Mouse (Mus musculus) ES-E14 (cell line): ENCODE results near the gene Casp7. TPM values are rescaled to one million over a fixed set of nuclear protein-coding genes. Genes with fewer than 3 reads are reported as not detected.

Source experiments
- DNase-seq: peaks from one replicate; pipeline ENCODE4 v3.0.0-alpha.2; 2013; ENCODE audit warnings: low read depth, low spot score
- H3K27ac ChIP-seq: 2 replicates; pipeline ENCODE4 v1.5.1; 2012; ENCODE audit warnings: low read depth, mild to moderate bottlenecking, low read length, moderate library complexity, mixed read lengths; ENCODE audit not compliant: poor library complexity, insufficient read depth, severe bottlenecking
- H3K36me3 ChIP-seq: 2 replicates; pipeline ENCODE4 v1.6.1; 2012; ENCODE audit warnings: mild to moderate bottlenecking, low read length, moderate library complexity, mixed read lengths; ENCODE audit not compliant: control insufficient read depth, poor library complexity, insufficient read depth, severe bottlenecking
- H3K4me1 ChIP-seq, 2 experiments: fragments of 150-350 bp in 1 of 2; sonication (generic) in 1 of 2; 2 replicates each; pipeline ENCODE4 v1.6.1; 2012; ENCODE audit warnings: low read length in 2 of 2, mild to moderate bottlenecking in 1 of 2, mixed read lengths in 1 of 2; ENCODE audit not compliant: control insufficient read depth in 2 of 2, insufficient read depth in 2 of 2, poor library complexity in 1 of 2
- H3K4me3 ChIP-seq, 2 experiments: fragments of 150-350 bp in 1 of 2; sonication (generic) in 1 of 2; 2 replicates each; pipeline ENCODE4 v1.5.1; 2012; ENCODE audit warnings: low read length in 2 of 2, low read depth in 1 of 2, mild to moderate bottlenecking in 1 of 2, mixed read lengths in 1 of 2; ENCODE audit not compliant: insufficient read depth in 1 of 2, poor library complexity in 1 of 2, severe bottlenecking in 1 of 2
- H3K9ac ChIP-seq: 2 replicates; pipeline ENCODE4 v1.6.1; 2012; ENCODE audit warnings: low read depth, mild to moderate bottlenecking, low read length, mixed read lengths; ENCODE audit not compliant: poor library complexity, insufficient read depth, severe bottlenecking
- H3K9me3 ChIP-seq: fragments of 150-350 bp; sonication (generic); 2 replicates; pipeline ENCODE4 v1.6.1; 2012; ENCODE audit warnings: low read depth, mild to moderate bottlenecking, low read length; ENCODE audit not compliant: control insufficient read depth, insufficient read depth
- CHD2 ChIP-seq: IDR thresholded peaks from 2 replicates; pipeline ENCODE4 v1.6.1; 2014; ENCODE audit warnings: mild to moderate bottlenecking, low read depth, low read length, inconsistent platforms
- HCFC1 ChIP-seq: IDR thresholded peaks from 2 replicates; pipeline ENCODE4 v1.6.1; 2012; ENCODE audit warnings: low read length, inconsistent platforms, borderline replicate concordance; ENCODE audit not compliant: insufficient read depth
- MAFK ChIP-seq: IDR thresholded peaks from 2 replicates; pipeline ENCODE4 v1.6.1; 2014; ENCODE audit warnings: mild to moderate bottlenecking, low read depth, low read length, inconsistent platforms; ENCODE audit not compliant: insufficient read depth
- ZC3H11A ChIP-seq: IDR thresholded peaks from 2 replicates; pipeline ENCODE4 v1.6.1; 2012; ENCODE audit warnings: low read depth, mild to moderate bottlenecking, inconsistent platforms, low read length, borderline replicate concordance
- ZNF384 ChIP-seq: IDR thresholded peaks from 2 replicates; pipeline ENCODE4 v1.6.1; 2012; ENCODE audit warnings: low read depth, low read length, inconsistent platforms
- in situ Hi-C, 2 experiments: fragments of 600-800 bp; cut with MboI; formaldehyde crosslinking; loops; one replicate each; pipeline ENCODE4 v1.15.1; 2025; ENCODE audit warnings: low sequenced_read_pairs in 2 of 2, inconsistent platforms in 1 of 2; ENCODE audit not compliant: unreplicated experiment in 2 of 2
- total RNA-seq: library from RNA; depleted of rRNA; stranded (reverse); fragments of 300-350 nt; gene quantifications from 2 replicates; pipeline ENCODE4 v1.2.3, GENCODE M21; 2012

Casp7 gene
- total RNA-seq, 1 experiment = 7.1 TPM

DNA sequence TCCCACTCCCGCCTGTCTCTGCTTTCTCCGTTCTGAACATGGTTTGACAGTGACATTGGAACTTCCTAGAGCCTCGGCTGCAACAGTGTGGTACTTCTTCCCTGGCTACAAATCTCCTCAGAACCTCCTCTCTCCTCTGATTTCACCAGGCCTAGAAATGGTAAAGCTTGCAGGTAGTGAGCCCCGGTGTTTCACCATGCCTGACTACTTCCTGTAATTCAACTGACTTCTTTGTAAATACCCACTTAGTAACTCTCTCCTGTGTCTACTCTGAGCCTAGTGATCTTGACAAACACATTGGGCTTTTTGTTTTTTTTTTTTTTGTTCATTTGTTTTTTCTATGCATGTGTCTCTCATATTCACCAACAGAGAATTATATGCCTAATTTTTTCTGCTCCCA lies 57.9 kb downstream of the Casp7 start:
- Histone ChIP-seq H3K9me3 (no peaks in the 10 kb centered on the region), H3K9ac (no peak overlapping the region), H3K27ac (no peak overlapping the region), H3K4me3 (no peak overlapping the region), H3K36me3 (no peaks in the 10 kb centered on the region), H3K4me1 (peaks cover 0 to 5% of the 10 kb centered on the region in 2 experiments; a peak in 1 of 4 replicates)
- TF ChIP-seq HCFC1 = no peak
- no peak for TF ChIP-seq ZNF384
- TF ChIP-seq MAFK = no peak
- TF ChIP-seq ZC3H11A = no peak
- TF ChIP-seq CHD2 = no peak
- in situ Hi-C loops = no loop called here
- DNase-seq = no peak

DNA sequence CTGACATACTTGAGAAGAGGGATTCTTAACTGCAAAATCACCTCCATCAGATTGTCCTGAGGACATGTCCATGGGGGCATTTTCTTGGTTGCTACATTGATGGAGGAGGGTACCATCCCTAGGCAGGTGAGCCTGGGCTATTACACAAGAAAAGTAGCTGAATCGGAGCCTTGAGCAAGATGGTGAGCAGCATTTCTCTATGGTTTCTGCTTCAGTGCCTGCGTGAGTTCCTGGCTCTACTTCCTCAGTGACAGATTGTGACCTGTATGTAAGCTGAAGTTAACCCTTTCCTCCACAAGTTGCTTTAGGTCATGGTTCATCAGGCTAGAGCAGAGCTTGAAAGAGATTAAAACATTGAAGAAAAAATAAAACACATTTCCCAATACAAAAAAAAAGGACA lies 58.4 kb downstream of the Casp7 start:
- H3K36me3 ChIP-seq = no peaks in the 10 kb centered on the region
- H3K9ac ChIP-seq = no peak overlapping the region
- H3K4me1 ChIP-seq = peaks cover 0 to 5% of the 10 kb centered on the region in 2 experiments; a peak in 1 of 4 replicates
- no peak overlapping the region for H3K4me3 ChIP-seq
- no peak for TF ChIP-seq ZC3H11A
- no peak for TF ChIP-seq HCFC1
- no peak for TF ChIP-seq ZNF384
- no peak for TF ChIP-seq CHD2
- TF ChIP-seq MAFK = no peak
- H3K27ac ChIP-seq = no peak overlapping the region
- no peaks in the 10 kb centered on the region for H3K9me3 ChIP-seq
- in situ Hi-C loops = no loop called here
- no peak for DNase-seq

DNA sequence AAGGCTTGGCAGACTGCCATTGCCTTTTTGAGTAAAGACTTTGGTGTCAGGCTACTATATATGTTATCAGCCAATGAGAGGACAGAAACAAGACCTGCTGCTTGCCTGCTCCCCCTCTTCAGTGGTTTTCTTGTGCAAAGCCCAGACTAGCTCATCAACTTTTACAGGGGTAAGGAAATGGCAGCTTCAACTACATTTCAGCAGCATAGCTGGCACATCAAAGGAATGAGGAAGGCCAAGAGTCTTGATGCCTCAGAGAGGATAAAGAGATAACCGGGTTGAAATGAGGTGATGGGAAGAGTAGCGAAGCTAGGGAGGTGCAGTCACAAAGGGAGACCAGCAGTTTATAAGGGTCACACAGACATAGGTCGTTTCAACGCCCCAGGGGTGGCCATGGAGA lies 60.6 kb downstream of the Casp7 start:
- in situ Hi-C loops = no loop called here
- no peak for TF ChIP-seq HCFC1
- no peak for TF ChIP-seq ZC3H11A
- TF ChIP-seq ZNF384 = no peak
- TF ChIP-seq CHD2 = no peak
- TF ChIP-seq MAFK = no peak
- DNase-seq = no peak

GRCm38 (mm10) chr19:56459154-56460050 lies 62.5 kb downstream of the Casp7 start:
- Histone ChIP-seq H3K27ac (no peak overlapping the region), H3K4me3 (no peak overlapping the region), H3K4me1 (no peaks in the 10 kb centered on the region), H3K36me3 (no peaks in the 10 kb centered on the region), H3K9ac (no peak overlapping the region), H3K9me3 (no peaks in the 10 kb centered on the region)
- in situ Hi-C loops = no loop called here
- TF ChIP-seq ZC3H11A = no peak
- TF ChIP-seq HCFC1 = no peak
- no peak for DNase-seq

More for the DNA sequence above, 60.6 kb downstream of the Casp7 start:
- H3K27ac ChIP-seq = no peak overlapping the region
- H3K4me3 ChIP-seq = no peak overlapping the region
- H3K36me3 ChIP-seq = no peaks in the 10 kb centered on the region
- H3K9ac ChIP-seq = no peak overlapping the region
- H3K4me1 ChIP-seq = no peaks in the 10 kb centered on the region
- H3K9me3 ChIP-seq = no peaks in the 10 kb centered on the region

DNA sequence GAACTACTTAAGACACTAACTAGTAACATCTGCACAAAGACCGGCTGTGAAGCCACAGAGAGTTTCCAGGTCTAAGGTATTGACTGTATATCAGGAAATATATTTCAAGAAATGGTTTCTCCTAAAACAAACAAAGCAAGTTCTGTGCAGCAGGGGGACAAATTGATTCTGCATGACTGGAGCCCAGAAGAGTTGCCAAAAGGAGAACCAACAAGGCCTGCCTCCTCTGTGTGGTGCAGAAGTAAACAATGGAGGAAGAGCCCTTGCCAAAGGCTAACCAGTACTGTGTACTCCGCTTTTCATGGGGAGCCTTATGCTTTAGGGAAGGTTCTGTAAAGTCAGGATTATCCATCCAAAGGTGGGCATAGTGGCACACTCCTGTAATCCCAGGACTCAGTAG lies 63.3 kb downstream of the Casp7 start:
- TF ChIP-seq ZNF384 = no peak
- TF ChIP-seq HCFC1 = no peak
- TF ChIP-seq MAFK = no peak
- TF ChIP-seq ZC3H11A = no peak
- no peak for TF ChIP-seq CHD2
- no peaks in the 10 kb centered on the region for H3K36me3 ChIP-seq
- in situ Hi-C loops = no loop called here
- no peaks in the 10 kb centered on the region for H3K4me1 ChIP-seq
- no peak overlapping the region for H3K4me3 ChIP-seq
- no peak for DNase-seq
- H3K9me3 ChIP-seq = no peaks in the 10 kb centered on the region
- no peak overlapping the region for H3K9ac ChIP-seq
- no peak overlapping the region for H3K27ac ChIP-seq
